Comparison of ENCODE assay signal across 8 mouse cellular contexts in genomic region chr2:75767871-75768558, GRCm38 (mm10).
DNase-seq lines count a peak whose midpoint lies in the region; ATAC-seq lines count a peak whose summit lies in the region.

No protein-coding gene starts in this region.

- peak; percentile 77 for ATAC-seq in erythroid progenitor cell, adult 5-6 weeks (replicated peaks; ENCODE audit: low FRiP score, poor library complexity, severe bottlenecking)
- ATAC-seq in midbrain, embryonic 14.5 days (ENCODE audit: low FRiP score, low TSS enrichment), result no peak
- no peak for ATAC-seq in megakaryocyte, adult 5-6 weeks (ENCODE audit: poor library complexity, severe bottlenecking)
- no peak for ATAC-seq in activated CD4-positive, CD25-positive, alpha-beta regulatory T cell, adult 4 months

- no peak overlapping the region for H3K4me2 ChIP-seq in midbrain, embryonic 14.5 days (ENCODE audit: low read length)

- WGBS in midbrain, embryonic 14.5 days, result 49% methylated on average over 7 of the region's 7 CpGs

- H3K4me1 ChIP-seq in midbrain, embryonic 14.5 days (ENCODE audit: control insufficient read depth, insufficient read depth, low read length), result peaks cover 5% of the 10 kb centered on the region; the same call in 1 of the 2 replicates

- no peak overlapping the region for H3K9ac ChIP-seq in midbrain, embryonic 14.5 days (replicated peaks; ENCODE audit: low read length)

- no peak overlapping the region for H3K4me3 ChIP-seq in midbrain, embryonic 14.5 days (replicated peaks; ENCODE audit: low read depth, low read length)

- no peaks in the 10 kb centered on the region for H3K36me3 ChIP-seq in midbrain, embryonic 14.5 days (ENCODE audit: control insufficient read depth, insufficient read depth, low read length)

- no peak overlapping the region for H3K27ac ChIP-seq in midbrain, embryonic 14.5 days (replicated peaks; ENCODE audit: low read depth, low read length)

- H3K9me3 ChIP-seq in midbrain, embryonic 14.5 days (ENCODE audit: control insufficient read depth, low read length), result no peaks in the 10 kb centered on the region

- H3K27me3 ChIP-seq in midbrain, embryonic 14.5 days (ENCODE audit: control insufficient read depth, insufficient read depth, low read length), result no peaks in the 10 kb centered on the region

- DNase-seq in spleen, postnatal 36 days (ENCODE audit: low spot score in 2 of 2), result peak; percentile 23 to 33
- no peak for DNase-seq in spleen, postnatal 4 days (ENCODE audit: low spot score in 2 of 2)
- peak; percentile 47 for DNase-seq in kidney, postnatal 10 days
- DNase-seq in midbrain, embryonic 14.5 days, result peak; percentile 73
- DNase-seq in ovary, postnatal 14 days (ENCODE audit: low spot score), result no peak

Comparison
In these comparisons a context has a peak if more than half of its experiments do, and no peak if none do; other contexts are left out.
1. DNase-seq: peak in spleen, postnatal 36 days (2 of 2), kidney, postnatal 10 days (single experiment) and midbrain, embryonic 14.5 days (single experiment); none in spleen, postnatal 4 days (0 of 2) and ovary, postnatal 14 days (single experiment).